Mouse (Mus musculus): ENCODE measurements around the gene Defb3. TPM values are rescaled to one million over a fixed set of nuclear protein-coding genes. Genes with fewer than 3 reads are reported as not detected.

Defb3 gene
- not detected in 2 replicates for polyA plus RNA-seq (2012; rRNA removed)

DNA sequence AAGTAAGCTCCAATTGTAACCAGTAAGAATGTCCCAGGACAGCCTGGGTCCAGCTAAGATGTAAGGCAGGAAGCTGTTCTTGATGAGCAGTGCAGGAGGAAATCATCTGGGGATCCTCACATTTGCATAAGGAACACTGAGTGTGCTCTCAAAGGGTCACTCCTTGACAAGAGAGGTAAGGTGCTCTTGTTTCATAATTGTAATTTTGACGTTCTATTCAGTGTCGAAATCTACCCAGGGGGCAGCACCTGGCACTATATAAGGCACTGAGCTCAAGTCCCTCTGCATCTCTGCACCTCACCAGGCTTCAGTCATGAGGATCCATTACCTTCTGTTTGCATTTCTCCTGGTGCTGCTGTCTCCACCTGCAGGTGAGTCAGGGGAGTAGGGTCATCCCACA lies at the start of gene Defb3:
Gene Defb3 (plus strand): TSS at position 301 of the 400 bp plus-strand sequence.

GRCm38 (mm10) chr8:19247280-19247679 lies 45.9 kb upstream of the Defb3 start, which contains the start of gene Defb5:
Gene Defb5, plus strand, starts transcription at chr8:19247580.

Other genes with a start within 250 kb of the Defb3 start
- gene Defb39, start 228.6 kb upstream of the Defb3 start, polyA plus RNA-seq (2012; rRNA removed): not detected in 2 replicates
- gene Defb12, start 178.5 kb upstream of the Defb3 start, polyA plus RNA-seq (2012; rRNA removed): not detected in 2 replicates
- gene Defb34, start 169.6 kb upstream of the Defb3 start, polyA plus RNA-seq (2012; rRNA removed): not detected in 2 replicates
- gene Gm45826, start 152.6 kb upstream of the Defb3 start, polyA plus RNA-seq (2012; rRNA removed): not detected in 2 replicates
- gene Defb14, start 99.0 kb upstream of the Defb3 start, polyA plus RNA-seq (2012; rRNA removed): not detected in 2 replicates
- gene Defb4, start 94.7 kb upstream of the Defb3 start, polyA plus RNA-seq (2012; rRNA removed): not detected in 2 replicates
- gene Defb6, start 67.9 kb upstream of the Defb3 start, polyA plus RNA-seq (2012; rRNA removed): not detected in 2 replicates
- not detected in 2 replicates for gene Defb46, start 53.4 kb upstream of the Defb3 start, polyA plus RNA-seq (2012; rRNA removed)
- not detected in 2 replicates for gene Defb5, start 45.8 kb upstream of the Defb3 start, polyA plus RNA-seq (2012; rRNA removed)
- gene Defb8, start 154.2 kb downstream of the Defb3 start, polyA plus RNA-seq (2012; rRNA removed): not detected in 2 replicates
- gene Defb7, start 201.7 kb downstream of the Defb3 start, polyA plus RNA-seq (2012; rRNA removed): not detected in 2 replicates

Data from liver, embryonic 14 days (tissue).